Mouse (Mus musculus) spleen, postnatal 4 days (tissue): ENCODE measurements around the gene Pabpn1l.

Experiments used
- DNase-seq, 2 experiments: peaks; one replicate each; pipeline ENCODE4 v3.0.0; 2022; ENCODE audit warnings: low spot score in 2 of 2

The Pabpn1l gene

DNA sequence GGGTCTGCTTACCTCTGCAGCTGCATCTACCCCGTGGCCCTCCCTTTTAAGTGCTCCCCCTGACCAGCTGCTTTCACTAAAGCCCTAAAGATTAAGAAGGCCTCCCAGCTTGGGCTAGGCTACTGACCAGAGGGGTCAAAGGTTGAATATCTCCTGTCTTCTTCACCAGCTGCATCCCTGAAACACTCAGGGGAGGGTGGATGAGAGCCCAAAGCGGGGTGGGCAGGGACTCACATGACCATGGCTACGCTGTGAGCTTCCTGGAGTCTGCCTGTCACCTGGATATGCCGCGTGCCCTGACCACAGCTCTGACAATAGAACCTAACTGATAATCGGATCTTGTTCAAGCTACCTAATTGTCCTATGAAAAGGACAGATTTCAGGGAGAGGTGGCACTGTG is at the start of gene Pabpn1l:
Gene Pabpn1l (minus strand): TSS at position 13 of the 400 bp plus-strand sequence.
- DNase-seq = no peak

DNA sequence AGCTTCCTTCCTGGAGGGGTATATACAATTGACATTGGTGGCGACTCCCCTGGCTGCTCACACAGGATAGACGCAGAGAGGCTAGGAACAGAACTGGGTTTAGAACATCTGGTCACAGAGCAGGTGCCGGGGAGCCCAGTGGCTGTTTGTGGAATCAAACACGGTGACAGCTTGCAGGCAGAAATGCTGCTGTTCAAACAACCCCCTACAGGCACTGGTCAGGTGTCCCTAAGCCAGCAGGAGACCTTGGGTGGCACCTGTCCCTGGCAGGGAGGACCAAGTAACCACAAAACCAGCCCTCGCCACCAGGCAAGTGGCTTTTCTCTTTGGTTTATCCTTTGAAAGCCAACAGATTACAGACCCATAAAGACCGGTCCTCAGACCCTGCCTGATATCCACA is 49.4 kb upstream of the Pabpn1l start:
- DNase-seq = no peak

GRCm38 (mm10) chr8:122670718-122671117 is 48.2 kb upstream of the Pabpn1l start:
- no peak for DNase-seq

GRCm38 (mm10) chr8:122670001-122670400 is 47.5 kb upstream of the Pabpn1l start:
- DNase-seq = no peak

DNA sequence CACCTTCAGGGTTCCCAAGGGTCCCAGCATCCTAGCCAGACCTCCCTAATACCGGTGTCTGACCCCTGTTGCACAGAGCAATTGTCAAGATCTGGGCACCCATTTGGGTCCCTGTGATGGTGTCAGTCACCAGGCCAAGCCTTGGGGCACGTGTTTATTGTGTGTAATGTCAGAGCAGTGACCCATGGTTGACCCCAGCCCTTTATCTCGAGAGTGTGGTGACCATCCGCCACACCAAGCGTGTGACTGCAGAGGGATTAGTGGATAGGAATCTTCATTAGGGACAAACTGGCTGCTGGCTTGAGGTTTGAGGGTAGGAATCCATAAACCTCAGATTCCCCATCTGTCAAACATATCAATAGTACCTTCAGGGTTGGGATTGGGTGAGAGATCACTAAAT is 46.8 kb upstream of the Pabpn1l start:
- no peak for DNase-seq

GRCm38 (mm10) chr8:122667854-122668253 is 45.3 kb upstream of the Pabpn1l start:
- no peak for DNase-seq

DNA sequence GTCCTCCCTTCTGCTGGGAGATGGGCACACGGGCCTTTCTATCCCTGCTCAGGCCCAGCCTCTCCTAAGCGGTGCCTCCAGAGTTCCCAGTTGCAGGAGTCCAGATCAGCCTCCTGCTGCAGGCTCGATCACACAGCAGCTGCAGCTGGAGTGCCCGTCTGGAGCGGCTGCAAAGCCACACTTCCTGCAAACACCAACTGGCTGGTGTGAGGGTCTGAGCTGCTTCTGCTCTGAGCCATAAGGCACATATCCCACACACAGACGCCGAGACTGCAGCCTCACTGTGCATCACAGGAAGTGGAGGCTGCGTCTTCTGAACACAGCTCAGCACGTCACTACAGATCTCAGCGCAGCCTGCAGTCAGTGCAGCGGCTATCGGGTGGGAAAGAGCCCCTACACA is 44.3 kb upstream of the Pabpn1l start:
- DNase-seq = no peak

- DNase-seq = peak in 1 of 2 experiments; percentile 57
These were observed 43.8 kb upstream of the Pabpn1l start for GRCm38 (mm10) chr8:122666338-122666764.

DNA sequence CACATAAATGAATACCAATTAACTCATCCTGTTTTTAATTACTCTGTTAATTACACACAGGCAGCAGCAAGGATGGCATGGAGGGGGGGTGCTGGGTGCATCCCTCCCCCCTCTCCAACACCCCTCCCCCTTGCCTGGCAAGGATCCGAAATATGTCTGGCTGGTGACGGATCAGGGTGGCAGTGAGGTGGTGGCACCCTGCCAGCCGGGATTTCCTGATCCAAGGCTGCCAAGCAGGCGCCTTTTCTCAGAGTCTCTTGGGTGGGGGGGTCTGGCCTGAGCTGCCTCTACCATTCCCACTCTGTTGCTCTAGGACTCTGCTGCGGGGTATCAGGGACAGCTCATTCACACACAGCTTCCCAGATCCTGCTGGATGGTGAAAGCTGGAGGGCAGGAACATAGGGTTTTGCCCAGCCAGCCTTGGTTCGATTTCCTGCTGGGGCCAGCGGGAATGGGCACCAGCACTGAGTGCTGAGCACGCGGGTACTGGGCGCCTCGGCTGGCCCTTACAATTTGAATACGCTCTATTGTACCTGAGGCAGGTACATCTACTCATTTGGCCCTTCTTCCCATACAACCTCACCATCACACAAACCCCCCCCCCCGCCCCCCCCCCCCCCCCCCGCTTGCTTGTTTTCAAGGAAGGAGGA is 43.3 kb upstream of the Pabpn1l start:
- DNase-seq = peak in 1 of 2 experiments; percentile 47

DNA sequence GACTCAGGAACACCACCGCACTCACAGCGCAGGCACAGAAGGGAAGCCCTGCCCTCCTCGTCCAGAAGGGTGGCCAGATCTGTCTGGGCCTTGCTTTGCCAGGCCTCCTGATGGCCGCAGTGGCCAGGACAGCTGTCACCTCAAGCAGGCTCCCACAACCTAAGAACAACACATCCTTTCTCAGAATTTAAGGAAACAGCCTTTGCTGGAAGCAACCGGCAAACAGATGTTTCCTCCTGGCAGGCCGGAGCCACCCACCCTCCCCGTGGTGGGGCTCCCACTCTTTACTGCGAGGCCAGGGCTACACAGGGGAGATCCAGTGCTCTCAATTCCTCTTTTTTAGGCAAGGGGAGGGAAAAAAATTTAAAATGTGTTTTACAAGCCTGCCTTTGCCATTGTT is 42.7 kb upstream of the Pabpn1l start:
- DNase-seq = no peak

DNA sequence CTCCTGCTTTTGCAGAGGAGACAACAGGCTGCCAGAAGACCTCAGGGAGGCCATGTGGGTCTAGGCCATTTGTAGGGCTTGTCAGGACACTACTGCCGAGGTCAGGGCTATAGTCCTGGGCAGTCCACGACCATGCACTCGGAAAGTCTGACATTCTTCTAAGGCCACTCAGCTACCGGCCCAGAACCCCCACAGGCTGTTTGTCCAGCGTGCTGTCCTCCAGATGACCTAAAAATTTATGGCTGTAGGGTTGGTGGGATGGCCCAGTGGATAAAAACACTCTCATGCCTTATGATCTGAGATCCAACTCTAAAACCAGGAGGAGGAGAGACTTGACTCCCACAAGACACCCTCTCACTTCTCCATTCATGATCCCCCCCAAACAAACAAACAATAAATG is 41.1 kb upstream of the Pabpn1l start:
- DNase-seq = no peak

DNA sequence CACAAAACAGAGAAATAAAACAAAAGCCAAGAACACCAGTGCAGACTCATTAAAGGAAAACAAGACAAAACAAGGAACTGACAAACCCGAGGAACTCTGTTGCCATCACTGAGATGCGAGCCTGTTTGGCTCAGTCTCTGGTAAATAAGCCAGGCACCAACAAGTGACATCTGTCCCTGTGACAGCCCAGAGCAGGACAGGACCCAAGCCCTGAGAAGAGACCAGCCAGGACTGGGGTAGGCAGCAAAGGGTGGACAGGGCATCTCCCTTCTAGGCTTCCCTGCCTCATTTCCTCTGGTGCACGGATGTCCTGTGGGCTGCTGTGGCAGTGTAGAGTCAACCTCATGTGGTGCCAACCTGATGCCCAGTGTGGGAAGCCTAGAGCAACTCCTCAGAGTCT is 40.6 kb upstream of the Pabpn1l start:
- no peak for DNase-seq

GRCm38 (mm10) chr8:122661894-122662293 is 39.4 kb upstream of the Pabpn1l start:
- DNase-seq = no peak

DNA sequence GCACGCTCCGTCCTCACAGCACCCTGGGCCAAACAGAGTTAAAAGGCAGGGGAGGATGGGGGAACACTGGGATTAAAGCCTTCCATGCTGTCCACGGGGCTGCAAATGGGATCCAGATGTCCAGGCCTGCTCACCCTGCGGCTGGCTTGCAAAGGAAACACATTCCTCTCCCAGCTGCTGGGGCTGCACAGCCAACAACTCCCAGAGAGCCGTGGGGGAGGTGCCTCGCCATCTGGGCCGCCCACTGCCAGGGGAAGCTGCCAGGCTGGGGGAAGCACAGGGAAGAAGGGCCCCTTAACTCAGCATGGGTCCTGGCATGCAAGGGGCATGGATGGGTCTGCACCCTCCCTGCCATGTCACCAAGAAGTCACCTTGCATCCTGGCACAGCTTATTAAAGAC is 38.6 kb upstream of the Pabpn1l start:
- DNase-seq = no peak

DNA sequence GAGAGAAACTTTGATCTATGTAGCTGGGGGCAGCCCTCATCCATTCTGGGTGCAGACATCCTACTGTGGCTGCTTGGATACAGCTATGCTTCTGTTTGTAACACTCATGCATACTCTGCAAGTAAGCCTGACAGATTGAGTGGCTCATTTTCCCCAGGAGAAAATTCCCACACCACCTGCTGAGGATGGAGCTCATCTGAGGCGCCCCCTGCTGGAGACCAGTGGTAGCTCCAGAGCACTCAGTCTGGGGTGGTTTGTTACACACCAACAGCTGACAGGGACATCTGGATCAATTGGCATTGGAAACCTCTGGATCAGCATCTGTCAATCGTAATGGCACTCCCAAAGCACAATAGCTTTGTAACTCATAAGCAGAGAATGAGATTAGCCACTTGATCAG is 37.5 kb upstream of the Pabpn1l start:
- peak in 1 of 2 experiments; percentile 79 for DNase-seq

DNA sequence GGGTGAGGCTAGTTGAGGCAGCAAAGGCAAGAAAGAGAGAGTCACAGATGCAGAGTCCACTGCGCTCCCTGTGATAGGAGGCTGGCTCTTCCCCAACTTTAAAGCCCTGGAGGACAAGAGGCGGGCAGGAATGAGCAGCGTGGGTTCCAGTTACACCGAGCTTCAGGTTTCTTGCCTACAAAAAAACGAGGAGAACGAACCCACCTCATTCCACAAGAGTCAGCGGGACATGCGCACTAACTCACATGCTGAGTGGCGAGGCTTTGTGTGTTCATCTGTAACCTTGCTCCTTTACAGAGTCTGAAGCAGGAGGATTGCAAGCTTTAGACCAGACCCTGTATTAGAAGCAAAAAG is 36.2 kb upstream of the Pabpn1l start:
- no peak for DNase-seq

- no peak for DNase-seq
These were observed 35.7 kb upstream of the Pabpn1l start for GRCm38 (mm10) chr8:122658149-122658806.

GRCm38 (mm10) chr8:122656056-122656999 is 33.8 kb upstream of the Pabpn1l start:
- peak in 1 of 2 experiments; percentile 59 for DNase-seq

DNA sequence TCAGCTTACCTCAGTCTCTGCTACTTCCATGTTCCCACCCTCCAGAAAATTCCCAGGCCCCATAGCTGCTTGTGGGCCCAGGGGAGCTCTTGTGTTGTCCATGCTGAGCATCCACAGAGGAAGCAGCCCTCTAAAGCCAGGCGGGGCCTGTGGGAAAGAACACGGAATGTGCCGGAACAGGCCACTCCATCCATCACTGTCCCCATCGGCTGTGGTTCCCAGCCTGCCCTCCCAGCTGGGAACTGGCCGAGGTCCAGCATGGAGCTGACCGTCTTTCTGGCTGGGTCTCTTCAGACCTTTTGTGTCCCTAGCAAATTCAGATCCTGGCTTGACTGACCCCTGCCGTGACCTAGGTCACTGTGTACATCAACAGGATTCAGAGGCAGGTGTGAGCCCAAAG is 32.2 kb upstream of the Pabpn1l start:
- DNase-seq = no peak

GRCm38 (mm10) chr8:122652643-122653042 is 30.1 kb upstream of the Pabpn1l start:
- DNase-seq = no peak

DNA sequence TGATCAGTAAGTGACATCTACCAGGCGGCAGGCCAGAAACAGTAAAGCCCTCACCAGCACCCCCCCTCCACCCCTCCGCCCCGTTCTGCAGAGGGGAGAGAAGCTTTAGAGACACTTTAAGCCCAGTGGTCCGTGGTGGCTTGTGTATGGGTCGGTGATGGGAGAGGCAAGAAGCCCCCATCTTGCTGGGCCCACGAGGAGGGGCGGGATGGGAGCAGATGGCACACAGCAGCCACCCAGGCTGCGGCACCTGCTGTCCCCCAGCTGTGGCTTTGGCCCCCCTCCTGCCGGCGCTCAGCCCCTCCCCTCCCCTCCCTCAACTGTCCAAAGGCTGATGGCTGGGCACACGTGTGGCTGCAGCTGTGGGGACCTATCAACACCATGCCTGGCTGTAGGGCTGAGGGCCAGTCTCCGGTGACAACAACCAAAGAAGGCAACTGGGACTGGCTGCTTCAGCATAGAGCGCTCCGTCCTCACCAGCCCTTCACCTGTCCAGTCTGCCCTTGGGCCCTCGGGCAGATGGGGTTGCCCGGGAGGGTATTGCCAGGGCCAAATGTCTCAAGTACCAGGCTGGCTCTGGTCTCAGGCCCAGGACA is 28.9 kb upstream of the Pabpn1l start:
- no peak for DNase-seq
